Mouse (Mus musculus) left cerebral cortex, adult 8-10 months (tissue): ENCODE measurements around the gene Vmn2r59. TPM values are rescaled to one million over a fixed set of nuclear protein-coding genes. Genes with fewer than 3 reads are reported as not detected.
"Not testable (repeated sequence)": the region's sequence is repeated elsewhere in the genome, so short reads cannot be mapped to it uniquely, and the experiment has no call there.

ENCODE experiments used
- DNase-seq, 2 experiments: peaks; one replicate each; pipeline ENCODE4 v3.0.0; 2022; ENCODE audit warnings: low spot score in 2 of 2
- total RNA-seq, 4 experiments: library from RNA; stranded (reverse); gene quantifications; 2 replicates each; pipeline ENCODE4 v1.2.4; 2022

Gene Vmn2r59
- not detected for total RNA-seq

DNA sequence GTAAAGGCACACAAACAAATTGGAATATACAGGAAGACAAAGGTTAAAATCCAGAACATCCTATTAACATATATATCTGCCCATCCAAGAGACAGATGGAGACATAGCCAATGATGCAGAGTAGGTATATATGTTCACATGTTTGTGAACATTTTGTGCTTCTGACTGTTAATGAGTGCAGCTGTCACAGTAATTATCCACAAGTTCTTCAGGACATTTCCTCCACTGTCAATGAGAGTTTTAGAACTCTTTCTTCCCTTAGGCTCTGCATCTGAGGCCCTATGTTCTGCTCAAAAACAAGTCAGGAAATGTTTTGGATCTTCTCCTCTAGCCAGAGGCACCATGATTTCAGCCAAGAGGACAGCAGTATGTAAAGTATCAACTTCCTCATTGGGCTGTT is at the start of gene Vmn2r59:
Vmn2r59 (minus strand) TSS at position 101 of the 400 bp plus-strand sequence.
- no peak for DNase-seq

DNA sequence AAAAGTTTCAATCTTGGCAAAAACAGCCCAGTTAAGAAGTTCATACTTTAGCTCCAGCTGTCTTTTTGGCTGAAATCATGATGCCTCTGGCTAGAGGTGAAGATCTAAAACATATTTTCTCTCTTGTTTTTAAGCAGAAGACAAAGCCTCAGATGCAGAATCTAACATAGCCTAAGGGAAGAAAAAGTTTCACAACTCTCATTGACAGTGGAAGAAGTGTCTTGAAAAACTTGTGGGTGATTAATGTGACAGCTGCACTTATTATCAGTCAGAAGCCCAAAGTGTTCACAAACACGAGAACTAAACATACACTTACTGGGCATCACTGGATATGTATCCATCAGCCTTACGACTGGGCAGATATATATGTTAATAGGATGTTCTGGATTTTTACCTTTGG is 48.6 kb upstream of the Vmn2r59 start, which contains the start of gene Vmn2r60:
Vmn2r60 (plus strand) TSS at position 301 of the 400 bp plus-strand sequence.
- DNase-seq, result no peak

DNA sequence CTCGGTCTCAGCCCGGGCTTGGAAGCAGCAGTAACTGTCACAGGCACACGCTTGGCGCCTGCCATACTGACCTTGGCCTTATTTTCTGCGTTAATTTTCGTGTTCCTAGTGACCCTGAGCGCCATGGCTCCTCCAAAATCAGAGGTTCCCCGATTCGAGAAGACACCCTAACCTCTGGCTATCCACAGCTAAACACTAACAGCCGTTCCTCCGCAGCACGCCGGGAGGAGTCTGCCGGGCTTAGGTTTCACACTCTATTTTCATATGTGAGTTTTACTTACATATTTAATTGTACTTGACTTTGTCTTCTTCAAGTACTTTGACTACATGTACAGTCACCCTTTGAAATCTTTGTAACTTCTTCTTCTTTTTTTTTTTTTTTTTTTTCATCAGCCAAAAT is 48.2 kb upstream of the Vmn2r59 start:
- DNase-seq, result not testable (repeated sequence)

Other genes starting within 250 kb of the Vmn2r59 start
- gene Vmn2r58, start 186.3 kb downstream of the Vmn2r59 start, total RNA-seq, result not detected
- under 1 TPM; 0.02 to 0.11 (median 0.07) TPM for gene Vmn2r60, start 48.7 kb upstream of the Vmn2r59 start, total RNA-seq
- not detected for gene Vmn2r61, start 201.0 kb upstream of the Vmn2r59 start, total RNA-seq